Mouse (Mus musculus) heart, embryonic 16.5 days (tissue): Measurements from ENCODE around the gene Vmn2r101. TPM values are rescaled to one million over a fixed set of nuclear protein-coding genes. Genes with fewer than 3 reads are reported as not detected.

Source experiments
- ATAC-seq: fragments of 200-750 bp; cut with Nextera tagmentation; replicated peaks from 2 replicates; pipeline ENCODE4 v1.8.0; 2017; ENCODE audit warnings: moderate number of reproducible peaks; ENCODE audit not compliant: insufficient read depth, low FRiP score; ENCODE audit errors: extremely low read depth
- H3K27ac ChIP-seq: fragments of 300-500 bp; sonication (generic); 2 replicates; pipeline ENCODE4 v1.5.1; 2014; ENCODE audit warnings: mild to moderate bottlenecking, low read length, control low read depth, moderate library complexity
- H3K27me3 ChIP-seq: fragments of 300-500 bp; sonication (generic); 2 replicates; pipeline ENCODE4 v1.6.1; 2014; ENCODE audit warnings: low read length, mixed read lengths; ENCODE audit not compliant: control insufficient read depth, insufficient read depth
- H3K36me3 ChIP-seq: fragments of 300-500 bp; sonication (generic); 2 replicates; pipeline ENCODE4 v1.6.1; 2014; ENCODE audit not compliant: control insufficient read depth, insufficient read depth
- H3K4me1 ChIP-seq: fragments of 300-500 bp; sonication (generic); 2 replicates; pipeline ENCODE4 v1.6.1; 2014; ENCODE audit warnings: low read length, mixed read lengths; ENCODE audit not compliant: control insufficient read depth, insufficient read depth
- H3K4me2 ChIP-seq: fragments of 300-500 bp; sonication (generic); 2 replicates; pipeline ENCODE4 v1.6.1; 2014; ENCODE audit warnings: low read depth, mild to moderate bottlenecking, control low read depth, low read length
- H3K4me3 ChIP-seq: fragments of 300-500 bp; sonication (generic); 2 replicates; pipeline ENCODE4 v1.5.1; 2014; ENCODE audit warnings: mild to moderate bottlenecking, control low read depth, low read length
- H3K9ac ChIP-seq: fragments of 300-500 bp; sonication (generic); 2 replicates; pipeline ENCODE4 v1.6.1; 2014; ENCODE audit warnings: low read length, control low read depth
- H3K9me3 ChIP-seq: fragments of 300-500 bp; sonication (generic); replicated peaks from 2 replicates; pipeline ENCODE4 v1.6.1; 2016; ENCODE audit warnings: low read length; ENCODE audit not compliant: control insufficient read depth
- WGBS: fragments of 180-500 bp; shearing (Covaris S2); extraction: QIAGEN DNeasy Blood & Tissue Kit; methylation state at CpG from one replicate; pipeline ENCODE4 v1.1.7; 2014; 5-methylcytosine and 5-hydroxymethylcytosine counted together
- polyA plus RNA-seq: library from polyadenylated mRNA; unstranded; fragments of >200 nt; fragmentation: Nextera tagmentation; extraction: Ambion mirVana; gene quantifications from 2 replicates; pipeline ENCODE4 v1.2.1, GENCODE M21; 2015

Vmn2r101 gene
- not detected in 2 replicates for polyA plus RNA-seq

- no peaks in the 10 kb centered on the region for H3K4me1 ChIP-seq
- ATAC-seq, result no peak
- peaks cover 3% of the 10 kb centered on the region; the same call in 1 of the 2 replicates for H3K9me3 ChIP-seq
- H3K9ac ChIP-seq, result no peak within 1 kb of the TSS
- no peak within 1 kb of the TSS for H3K4me2 ChIP-seq
- no peak within 1 kb of the TSS for H3K4me3 ChIP-seq
- no peak within 1 kb of the TSS for H3K27ac ChIP-seq
- H3K36me3 ChIP-seq, result no peaks in the 10 kb centered on the region
- no peaks in the 10 kb centered on the region for H3K27me3 ChIP-seq
These were observed at the start of gene Vmn2r101 for GRCm38 (mm10) chr17:19576927-19577326. TSS of gene Vmn2r101 (plus strand) at chr17:19577227.

GRCm38 (mm10) chr17:19629328-19629727 lies 52.3 kb downstream of the Vmn2r101 start:
- no peaks in the 10 kb centered on the region for H3K27me3 ChIP-seq
- WGBS, result 82% methylated on average over 1 of the region's 1 CpGs

GRCm38 (mm10) chr17:19658447-19658846 lies 81.4 kb downstream of the Vmn2r101 start:
- no peaks in the 10 kb centered on the region for H3K9me3 ChIP-seq
- H3K9ac ChIP-seq, result no peak overlapping the region
- H3K27me3 ChIP-seq, result no peaks in the 10 kb centered on the region
- H3K36me3 ChIP-seq, result no peaks in the 10 kb centered on the region
- no peaks in the 10 kb centered on the region for H3K4me1 ChIP-seq
- no peak for ATAC-seq
- H3K4me2 ChIP-seq, result no peak overlapping the region
- WGBS, result 65% methylated on average over 3 of the region's 3 CpGs
- H3K27ac ChIP-seq, result no peak overlapping the region
- no peak overlapping the region for H3K4me3 ChIP-seq

More at GRCm38 (mm10) chr17:19629328-19629727, 52.3 kb downstream of the Vmn2r101 start:
- H3K4me1 ChIP-seq, result no peaks in the 10 kb centered on the region
- no peaks in the 10 kb centered on the region for H3K36me3 ChIP-seq
- H3K4me2 ChIP-seq, result no peak overlapping the region
- H3K9me3 ChIP-seq, result peaks cover 27% of the 10 kb centered on the region
- H3K9ac ChIP-seq, result no peak overlapping the region
- no peak for ATAC-seq
- H3K4me3 ChIP-seq, result no peak overlapping the region
- H3K27ac ChIP-seq, result no peak overlapping the region

GRCm38 (mm10) chr17:19660028-19660427 lies 83.0 kb downstream of the Vmn2r101 start, which contains the start of gene Vmn2r102:
TSS of gene Vmn2r102 (plus strand) at chr17:19660328.
- no peaks in the 10 kb centered on the region for H3K36me3 ChIP-seq
- 58% methylated on average over 2 of the region's 2 CpGs for WGBS
- ATAC-seq, result no peak
- no peaks in the 10 kb centered on the region for H3K27me3 ChIP-seq
- H3K4me3 ChIP-seq, result no peak within 1 kb of the TSS
- H3K9me3 ChIP-seq, result no peaks in the 10 kb centered on the region
- no peak within 1 kb of the TSS for H3K9ac ChIP-seq
- H3K27ac ChIP-seq, result no peak within 1 kb of the TSS
- H3K4me2 ChIP-seq, result no peak within 1 kb of the TSS
- no peaks in the 10 kb centered on the region for H3K4me1 ChIP-seq

Other genes with a start within 250 kb of the Vmn2r101 start
- not detected in 2 replicates for gene Vmn2r99, start 215.3 kb upstream of the Vmn2r101 start, polyA plus RNA-seq
- not detected in 2 replicates for gene Vmn2r100, start 72.5 kb upstream of the Vmn2r101 start, polyA plus RNA-seq
- not detected in 2 replicates for gene Vmn2r102, start 83.1 kb downstream of the Vmn2r101 start, polyA plus RNA-seq
- gene Vmn2r103, start 196.1 kb downstream of the Vmn2r101 start, polyA plus RNA-seq, result not detected in 2 replicates